Mouse (Mus musculus) liver, embryonic 12.5 days (tissue): Measurements from ENCODE around the gene Ackr4. TPM values are rescaled to one million over a fixed set of nuclear protein-coding genes. Genes with fewer than 3 reads are reported as not detected.
A peak's percentile ranks its signal among the peaks of the same experiment; 100 is the strongest.

ENCODE experiments used
- ATAC-seq: fragments of 200-750 bp; cut with Nextera tagmentation; 2 replicates; pipeline ENCODE4 v1.8.0; 2017; ENCODE audit warnings: moderate number of reproducible peaks, mild to moderate bottlenecking, moderate library complexity
- H3K27ac ChIP-seq: fragments of 300-500 bp; sonication (generic); 2 replicates; pipeline ENCODE4 v1.5.1; 2016; ENCODE audit warnings: mild to moderate bottlenecking
- H3K27me3 ChIP-seq: fragments of 300-500 bp; sonication (generic); replicated peaks from 2 replicates; pipeline ENCODE4 v1.6.1; 2016; ENCODE audit warnings: mild to moderate bottlenecking, moderate library complexity
- H3K36me3 ChIP-seq: fragments of 300-500 bp; sonication (generic); 2 replicates; pipeline ENCODE4 v1.6.1; 2016; ENCODE audit warnings: mild to moderate bottlenecking, moderate library complexity
- H3K4me1 ChIP-seq: fragments of 300-500 bp; sonication (generic); 2 replicates; pipeline ENCODE4 v1.6.1; 2016
- H3K4me2 ChIP-seq: fragments of 300-500 bp; sonication (generic); 2 replicates; pipeline ENCODE4 v1.6.1; 2016; ENCODE audit warnings: mild to moderate bottlenecking, moderate library complexity
- H3K4me3 ChIP-seq: fragments of 300-500 bp; sonication (generic); 2 replicates; pipeline ENCODE4 v1.5.1; 2016; ENCODE audit warnings: mild to moderate bottlenecking, moderate library complexity
- H3K9ac ChIP-seq: fragments of 300-500 bp; sonication (generic); 2 replicates; pipeline ENCODE4 v1.6.1; 2016; ENCODE audit warnings: mild to moderate bottlenecking, moderate library complexity
- H3K9me3 ChIP-seq: fragments of 300-500 bp; sonication (generic); replicated peaks from 2 replicates; pipeline ENCODE4 v1.6.1; 2016; ENCODE audit warnings: mild to moderate bottlenecking, moderate library complexity
- whole genome bisulfite sequencing: fragments of 180-500 bp; shearing (Covaris S2); methylation state at CpG from one replicate; pipeline ENCODE4 v1.1.7; 2016; ENCODE audit not compliant: insufficient replicate concordance; 5-methylcytosine and 5-hydroxymethylcytosine counted together
- polyA plus RNA-seq: library from polyadenylated mRNA; unstranded; fragments of >200 nt; fragmentation: Nextera tagmentation; extraction: Ambion mirVana; gene quantifications from 2 replicates; pipeline ENCODE4 v1.2.1, GENCODE M21; 2016

The Ackr4 gene
- polyA plus RNA-seq, 1 experiment from 2014 or later = 0.66 TPM

- Histone ChIP-seq H3K27ac (no peak overlapping the region), H3K9ac (no peak overlapping the region), H3K36me3 (peaks cover 6% of the 10 kb centered on the region; the same call in 1 of the 2 replicates), H3K4me2 (no peak overlapping the region), H3K4me3 (no peak overlapping the region), H3K9me3 (no peaks in the 10 kb centered on the region), H3K4me1 (no peaks in the 10 kb centered on the region), H3K27me3 (no peaks in the 10 kb centered on the region)
- WGBS = 79% methylated on average over 13 of the region's 13 CpGs
- no peak for ATAC-seq
These were observed 88.5 kb downstream of the Ackr4 start for GRCm38 (mm10) chr9:104038266-104038665.

- WGBS = 43% methylated on average over 24 of the region's 24 CpGs
These were observed 91.3 kb downstream of the Ackr4 start for GRCm38 (mm10) chr9:104035261-104036015.

DNA sequence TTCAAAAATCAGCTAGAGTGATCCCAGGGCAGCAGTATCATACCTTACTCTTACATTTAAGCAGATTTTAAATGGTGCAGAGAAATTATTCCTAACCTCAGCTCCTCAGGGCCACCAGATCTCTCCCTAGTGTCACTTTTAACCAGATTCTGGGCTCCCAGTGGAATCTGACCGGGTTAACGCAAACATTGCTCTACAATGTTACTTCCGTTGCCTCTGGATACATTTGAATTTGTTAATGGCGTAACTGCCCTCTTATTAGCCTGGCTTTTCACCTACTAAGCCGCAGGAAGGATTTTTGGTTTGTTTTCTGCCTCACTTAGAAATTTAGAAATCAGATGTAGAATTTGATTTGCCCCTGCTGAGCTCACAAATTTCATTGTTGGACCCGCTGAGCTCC lies 92.0 kb downstream of the Ackr4 start:
- H3K27me3 ChIP-seq = no peaks in the 10 kb centered on the region
- no peak overlapping the region for H3K27ac ChIP-seq
- H3K4me2 ChIP-seq = no peak overlapping the region
- 56% methylated on average over 6 of the region's 6 CpGs for WGBS
- no peaks in the 10 kb centered on the region for H3K9me3 ChIP-seq
- H3K4me1 ChIP-seq = no peaks in the 10 kb centered on the region
- peaks cover 8% of the 10 kb centered on the region; the same call in 1 of the 2 replicates for H3K36me3 ChIP-seq
- ATAC-seq = no peak
- no peak overlapping the region for H3K4me3 ChIP-seq
- no peak overlapping the region for H3K9ac ChIP-seq

More at GRCm38 (mm10) chr9:104035261-104036015, 91.3 kb downstream of the Ackr4 start:
- ATAC-seq = peak; percentile 70
- H3K9ac ChIP-seq = no peak overlapping the region
- no peaks in the 10 kb centered on the region for H3K27me3 ChIP-seq
- H3K4me1 ChIP-seq = no peaks in the 10 kb centered on the region
- no peaks in the 10 kb centered on the region for H3K9me3 ChIP-seq
- H3K4me2 ChIP-seq = no peak overlapping the region
- H3K27ac ChIP-seq = no peak overlapping the region
- H3K4me3 ChIP-seq = no peak overlapping the region
- H3K36me3 ChIP-seq = peaks cover 8% of the 10 kb centered on the region; the same call in 1 of the 2 replicates

DNA sequence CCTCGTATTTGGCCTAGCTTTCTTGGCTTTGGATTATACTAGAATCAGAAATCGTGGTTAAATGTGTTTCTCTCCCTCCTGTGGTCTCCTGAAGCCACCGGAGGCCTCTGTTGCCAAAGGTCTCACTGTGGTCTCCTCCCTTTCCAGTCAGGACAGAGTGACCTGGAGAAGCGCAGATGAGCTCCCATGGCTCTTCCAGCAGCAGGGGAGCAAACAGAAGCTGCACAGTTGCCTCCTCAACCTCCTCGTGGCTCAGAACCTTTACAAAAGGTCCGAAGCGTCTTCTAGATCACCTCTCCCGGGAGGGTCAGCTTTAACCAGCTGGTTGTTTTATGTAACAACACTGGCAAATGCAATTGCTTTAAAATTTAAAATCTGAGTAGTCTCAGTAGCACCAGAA lies 92.5 kb downstream of the Ackr4 start:
- no peak overlapping the region for H3K4me2 ChIP-seq
- H3K27me3 ChIP-seq = no peaks in the 10 kb centered on the region
- WGBS = 67% methylated on average over 8 of the region's 8 CpGs
- no peak for ATAC-seq
- no peak overlapping the region for H3K9ac ChIP-seq
- H3K4me3 ChIP-seq = no peak overlapping the region
- no peaks in the 10 kb centered on the region for H3K9me3 ChIP-seq
- no peaks in the 10 kb centered on the region for H3K4me1 ChIP-seq
- H3K36me3 ChIP-seq = peaks cover 8% of the 10 kb centered on the region; the same call in 1 of the 2 replicates
- no peak overlapping the region for H3K27ac ChIP-seq

Other genes with a start within 250 kb of the Ackr4 start
- 2.3 TPM in 2 replicates for gene Nphp3, start 124.4 kb downstream of the Ackr4 start, polyA plus RNA-seq
- gene Gm28305, start 86.3 kb downstream of the Ackr4 start, polyA plus RNA-seq = not detected in 2 replicates
- gene Uba5, start 63.8 kb downstream of the Ackr4 start, polyA plus RNA-seq = 27.4 and 28.4 TPM in 2 replicates
- gene Acad11, start 63.6 kb downstream of the Ackr4 start, polyA plus RNA-seq = 10.5 and 11.5 TPM in 2 replicates
- 11.6 and 12.1 TPM in 2 replicates for gene Dnajc13, start 136.0 kb upstream of the Ackr4 start, polyA plus RNA-seq
- 0.12 and 0.17 TPM in 2 replicates for gene Acpp, start 210.8 kb upstream of the Ackr4 start, polyA plus RNA-seq